Mouse (Mus musculus) gastrocnemius, adult 2 months (tissue): ENCODE measurements at regions not wholly inside any gene's neighbourhood (a gene's known extent, or its start where the extent isn't known, plus 50 kb on each side); places are given as distances from the start of the nearest gene placed in this dataset.

Source experiments
- DNase-seq: peaks from one replicate; pipeline ENCODE4 v3.0.0; 2022
- H3K27ac ChIP-seq: fragments of 200-600 bp; 2 replicates; pipeline ENCODE4 v1.8.1; 2022; ENCODE audit warnings: mild to moderate bottlenecking
- H3K4me3 ChIP-seq: fragments of 200-600 bp; 2 replicates; pipeline ENCODE4 v1.8.1; 2022; ENCODE audit warnings: mild to moderate bottlenecking, moderate library complexity
- CTCF ChIP-seq: fragments of 200-600 bp; IDR thresholded peaks from 2 replicates; pipeline ENCODE4 v1.8.1; 2022; ENCODE audit warnings: antibody characterized with exemption, mild to moderate bottlenecking, moderate library complexity
- intact Hi-C: fragments of 180-260 bp; cut with DNase I; formaldehyde crosslinking; loops from one replicate; pipeline ENCODE4 v1.15.1; 2025

GRCm38 (mm10) chr5:37919102-37919501 is 94.7 kb upstream of the Msx1 start:
- intact Hi-C loops = no loop called here
- H3K4me3 ChIP-seq = no peak overlapping the region
- no peak for DNase-seq
- TF ChIP-seq CTCF = no peak
- H3K27ac ChIP-seq = no peak overlapping the region

- Histone ChIP-seq H3K4me3 (peak overlapping the region; percentile 9; the same call in 1 of the 2 replicates), H3K27ac (no peak overlapping the region)
- intact Hi-C loops = no loop called here
- no peak for DNase-seq
- TF ChIP-seq CTCF = no peak
Observed at GRCm38 (mm10) chr5:37918001-37918707, 93.8 kb upstream of the Msx1 start.

GRCm38 (mm10) chr5:37917161-37917560 is 92.8 kb upstream of the Msx1 start:
- intact Hi-C loops = no loop called here
- no peak for TF ChIP-seq CTCF
- no peak overlapping the region for H3K27ac ChIP-seq
- no peak overlapping the region for H3K4me3 ChIP-seq
- DNase-seq = no peak

- no peak for DNase-seq
- no peak overlapping the region for H3K27ac ChIP-seq
- TF ChIP-seq CTCF = peak; percentile 49
- H3K4me3 ChIP-seq = no peak overlapping the region
- intact Hi-C loops = loop anchor here (5.0 kb wide), 1 partner anchor 182 kb away; no protein-coding TSS in a partner anchor
Observed at GRCm38 (mm10) chr5:37904683-37905352, 80.4 kb upstream of the Msx1 start.

GRCm38 (mm10) chr5:37903861-37904260 is 79.5 kb upstream of the Msx1 start:
- DNase-seq = no peak
- Histone ChIP-seq H3K27ac (no peak overlapping the region), H3K4me3 (no peak overlapping the region)
- no peak for TF ChIP-seq CTCF
- intact Hi-C loops = no loop called here

- H3K27ac ChIP-seq = no peak overlapping the region
- no peak for DNase-seq
- H3K4me3 ChIP-seq = no peak overlapping the region
- intact Hi-C loops = no loop called here
- no peak for TF ChIP-seq CTCF
Observed at GRCm38 (mm10) chr5:37902741-37903140, 78.4 kb upstream of the Msx1 start.

- Histone ChIP-seq H3K27ac (no peak overlapping the region), H3K4me3 (peak overlapping the region; percentile 24; the same call in 1 of the 2 replicates)
- DNase-seq = no peak
- no peak for TF ChIP-seq CTCF
- intact Hi-C loops = no loop called here
Observed at GRCm38 (mm10) chr5:37901861-37902291, 77.5 kb upstream of the Msx1 start.

- Histone ChIP-seq H3K27ac (no peak overlapping the region), H3K4me3 (no peak overlapping the region)
- TF ChIP-seq CTCF = no peak
- intact Hi-C loops = no loop called here
- DNase-seq = no peak
Observed at GRCm38 (mm10) chr5:37898041-37898615, 73.7 kb upstream of the Msx1 start.

GRCm38 (mm10) chr5:37897501-37897900 is 73.1 kb upstream of the Msx1 start:
- Histone ChIP-seq H3K27ac (no peak overlapping the region), H3K4me3 (no peak overlapping the region)
- intact Hi-C loops = no loop called here
- TF ChIP-seq CTCF = no peak
- no peak for DNase-seq

- Histone ChIP-seq H3K4me3 (no peak overlapping the region), H3K27ac (no peak overlapping the region)
- DNase-seq = no peak
- intact Hi-C loops = no loop called here
- TF ChIP-seq CTCF = peak; percentile 18; the same call in 1 of the 2 replicates
Observed at GRCm38 (mm10) chr5:37895441-37896336, 71.3 kb upstream of the Msx1 start.

GRCm38 (mm10) chr5:37893639-37894550 is 69.5 kb upstream of the Msx1 start:
- no peak for DNase-seq
- H3K4me3 ChIP-seq = peak overlapping the region; percentile 38
- intact Hi-C loops = no loop called here
- H3K27ac ChIP-seq = no peak overlapping the region
- no peak for TF ChIP-seq CTCF
